Comparison of ENCODE assay signal across 19 mouse cellular contexts in genomic region chr7:34699888-34700287, GRCm38 (mm10). TPM values are rescaled to one million over a fixed set of nuclear protein-coding genes. Genes with fewer than 3 reads are reported as not detected.
"Had no signal": no experiment of that assay in that cellular context is flagged by ENCODE, and none has a peak within 500 bp of the region (broad histone marks: within the 10 kb centered on the region; RNA-seq: fewer than 3 reads in every experiment).

No protein-coding gene starts in this region.

- H3K27ac ChIP-seq: liver, embryonic 13.5 days; liver, embryonic 15.5 days; lung, embryonic 15.5 days; macrophage; midbrain, embryonic 12.5 days; midbrain, embryonic 15.5 days; stomach, embryonic 15.5 days; stomach, postnatal 0 days had no signal

- H3K27me3 ChIP-seq: liver, embryonic 13.5 days; liver, embryonic 15.5 days; megakaryocyte, embryonic 14.5 days; midbrain, embryonic 15.5 days; stomach, embryonic 15.5 days had no signal

- ATAC-seq: liver, postnatal 0 days; lung, postnatal 0 days; midbrain, embryonic 15.5 days had no signal

- H3K9me3 ChIP-seq: liver, embryonic 13.5 days; liver, embryonic 15.5 days; lung, embryonic 15.5 days; megakaryocyte, embryonic 14.5 days; midbrain, embryonic 12.5 days; midbrain, embryonic 15.5 days; stomach, embryonic 15.5 days had no signal

- H3K4me2 ChIP-seq: liver, embryonic 13.5 days; liver, embryonic 15.5 days; lung, embryonic 15.5 days; midbrain, embryonic 12.5 days; midbrain, embryonic 15.5 days; stomach, embryonic 15.5 days had no signal

- H3K4me1 ChIP-seq: liver, embryonic 13.5 days; liver, embryonic 15.5 days; megakaryocyte, embryonic 14.5 days; stomach, embryonic 15.5 days had no signal

- H3K36me3 ChIP-seq: liver, embryonic 13.5 days; liver, embryonic 15.5 days; lung, embryonic 15.5 days; midbrain, embryonic 12.5 days; midbrain, embryonic 15.5 days; stomach, embryonic 15.5 days had no signal

- H3K9ac ChIP-seq: liver, embryonic 13.5 days; liver, embryonic 15.5 days; liver, postnatal 0 days; lung, embryonic 15.5 days; midbrain, embryonic 12.5 days; midbrain, embryonic 15.5 days; stomach, embryonic 15.5 days had no signal

- DNase-seq: liver, embryonic 13.5 days; liver, postnatal 0 days; lung, adult 2 months; lung, postnatal 14 days; lung, postnatal 36 days; right cerebral cortex, postnatal 14 days; thymus, adult 2 months; thymus, postnatal 25 days; thymus, postnatal 4 days had no signal

- H3K4me3 ChIP-seq: liver, embryonic 13.5 days; liver, embryonic 15.5 days; lung, embryonic 15.5 days; megakaryocyte, embryonic 14.5 days; midbrain, embryonic 12.5 days; midbrain, embryonic 15.5 days; stomach, embryonic 15.5 days had no signal

RNA-seq across cellular contexts. Expression of gene Kctd15, which starts 43.4 kb away (rescaled TPM):
- total RNA-seq: neutrophil, adult 5-6 weeks had no signal
- polyA plus RNA-seq: macrophage had no signal
